Mouse (Mus musculus) embryonic facial prominence, embryonic 15.5 days (tissue): ENCODE measurements at regions not wholly inside any gene's neighbourhood (a gene's known extent, or its start where the extent isn't known, plus 50 kb on each side); places are given as distances from the start of the nearest gene placed in this dataset.

Experiments used
- ATAC-seq: fragments of 200-750 bp; cut with Nextera tagmentation; 2 replicates; pipeline ENCODE4 v1.8.0; 2017; ENCODE audit warnings: low read depth, moderate TSS enrichment; ENCODE audit not compliant: insufficient number of reproducible peaks, low FRiP score, low TSS enrichment
- H3K27ac ChIP-seq: fragments of 300-500 bp; sonication (generic); replicated peaks from 2 replicates; pipeline ENCODE4 v1.5.1; 2015; ENCODE audit warnings: mild to moderate bottlenecking, inconsistent platforms
- H3K27me3 ChIP-seq: fragments of 300-500 bp; sonication (generic); 2 replicates; pipeline ENCODE4 v1.6.1; 2015; ENCODE audit warnings: inconsistent platforms
- H3K36me3 ChIP-seq: fragments of 300-500 bp; sonication (generic); 2 replicates; pipeline ENCODE4 v1.6.1; 2015; ENCODE audit warnings: mild to moderate bottlenecking, inconsistent platforms
- H3K4me1 ChIP-seq: fragments of 300-500 bp; sonication (generic); 2 replicates; pipeline ENCODE4 v1.6.1; 2015; ENCODE audit warnings: inconsistent platforms
- H3K4me2 ChIP-seq: fragments of 300-500 bp; sonication (generic); replicated peaks from 2 replicates; pipeline ENCODE4 v1.6.1; 2015; ENCODE audit warnings: mild to moderate bottlenecking, inconsistent platforms
- H3K4me3 ChIP-seq: fragments of 300-500 bp; sonication (generic); replicated peaks from 2 replicates; pipeline ENCODE4 v1.5.1; 2015; ENCODE audit warnings: mild to moderate bottlenecking, inconsistent platforms
- H3K9ac ChIP-seq: fragments of 300-500 bp; sonication (generic); 2 replicates; pipeline ENCODE4 v1.6.1; 2015; ENCODE audit warnings: inconsistent platforms
- H3K9me3 ChIP-seq: fragments of 300-500 bp; sonication (generic); replicated peaks from 2 replicates; pipeline ENCODE4 v1.6.1; 2016; ENCODE audit warnings: inconsistent platforms
- WGBS: fragments of 180-500 bp; shearing (Covaris S2); methylation state at CpG from one replicate; pipeline ENCODE4 v1.1.7; 2015; 5-methylcytosine and 5-hydroxymethylcytosine counted together

DNA sequence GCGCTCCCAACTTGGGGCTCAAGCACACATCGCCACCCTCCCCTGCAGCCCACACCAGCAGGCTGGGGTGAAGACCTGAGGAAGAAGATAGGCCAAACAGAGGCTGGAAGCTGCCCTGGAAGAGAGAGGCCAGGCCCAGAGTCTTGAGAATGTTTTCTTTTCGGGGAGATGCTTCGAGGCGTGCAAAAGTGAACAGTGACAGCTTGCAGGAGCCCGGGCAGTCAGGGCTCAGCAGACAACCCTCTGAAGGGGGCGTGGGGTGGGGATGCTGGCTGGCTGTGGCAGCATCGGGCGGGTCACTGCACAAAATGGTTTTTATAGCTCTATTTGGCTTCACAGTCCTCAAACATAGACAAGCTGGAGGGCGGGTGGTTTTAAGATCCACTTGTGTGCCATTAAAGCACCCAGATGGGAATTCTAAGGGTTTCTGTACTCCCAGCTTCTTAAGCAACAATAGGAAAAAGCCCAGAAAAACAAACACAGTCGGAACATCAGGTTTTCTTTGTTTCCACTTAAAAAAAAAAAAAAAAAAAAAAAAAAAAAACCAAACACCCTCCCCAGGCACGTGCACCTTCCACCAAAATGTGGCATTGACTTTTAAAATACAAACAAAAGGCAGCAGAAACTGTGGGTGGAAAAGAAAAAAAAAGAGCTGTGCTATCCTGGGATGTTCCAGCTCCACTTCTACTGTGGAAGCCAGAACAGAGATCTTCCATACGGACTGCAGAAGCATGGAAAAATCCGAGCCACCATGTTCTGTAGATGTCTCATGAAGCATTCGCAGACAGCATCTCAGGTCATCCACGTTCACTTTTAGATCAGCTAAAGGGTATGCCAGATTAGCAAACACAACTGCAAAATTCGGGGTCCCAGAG is 123.5 kb downstream of the Ly86 start:
- Histone ChIP-seq H3K27ac (peak overlapping the region; percentile 63), H3K27me3 (no peaks in the 10 kb centered on the region), H3K36me3 (no peaks in the 10 kb centered on the region), H3K4me1 (peaks cover 24% of the 10 kb centered on the region), H3K9ac (no peak overlapping the region), H3K4me2 (no peak overlapping the region), H3K4me3 (no peak overlapping the region), H3K9me3 (no peaks in the 10 kb centered on the region)
- 47% methylated on average over 17 of the region's 17 CpGs for WGBS
- ATAC-seq: no peak

DNA sequence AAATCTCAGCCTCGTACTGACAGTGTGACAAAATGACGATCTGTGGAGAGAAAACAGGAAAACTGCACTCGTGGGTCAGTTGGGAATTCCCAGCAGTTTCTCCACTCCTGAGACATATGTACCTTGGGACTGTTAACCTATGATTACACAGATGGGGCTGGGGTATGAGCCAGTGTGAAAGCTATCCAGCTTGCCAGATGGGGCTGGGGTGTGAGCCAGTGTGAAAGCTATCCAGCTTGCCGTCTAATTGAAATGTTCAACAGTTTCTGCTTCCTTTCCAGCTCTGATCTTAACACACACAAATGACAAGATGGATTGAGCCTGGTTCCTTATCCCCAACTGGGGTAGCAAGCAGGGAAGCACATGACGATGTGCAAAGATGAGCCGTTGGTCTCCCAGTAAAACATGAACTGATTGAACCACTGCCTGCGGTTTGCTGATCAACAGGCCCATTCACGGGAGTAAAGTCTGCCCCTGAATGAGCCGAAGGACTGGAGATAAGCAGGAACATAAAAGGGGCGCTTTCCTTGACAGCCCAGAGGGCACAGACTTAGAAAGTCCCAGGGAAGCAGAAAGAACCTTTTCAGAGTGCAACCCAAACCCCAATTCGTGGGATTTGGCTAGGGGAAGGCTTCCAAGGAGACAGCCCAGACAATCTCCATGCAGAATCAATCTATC is 125.4 kb downstream of the Ly86 start:
- peaks cover 24% of the 10 kb centered on the region for H3K4me1 ChIP-seq
- H3K27ac ChIP-seq: no peak overlapping the region
- no peaks in the 10 kb centered on the region for H3K27me3 ChIP-seq
- no peak for ATAC-seq
- H3K4me3 ChIP-seq: no peak overlapping the region
- 42% methylated on average over 11 of the region's 11 CpGs for WGBS
- no peak overlapping the region for H3K4me2 ChIP-seq
- H3K9ac ChIP-seq: no peak overlapping the region
- no peaks in the 10 kb centered on the region for H3K36me3 ChIP-seq
- H3K9me3 ChIP-seq: no peaks in the 10 kb centered on the region

DNA sequence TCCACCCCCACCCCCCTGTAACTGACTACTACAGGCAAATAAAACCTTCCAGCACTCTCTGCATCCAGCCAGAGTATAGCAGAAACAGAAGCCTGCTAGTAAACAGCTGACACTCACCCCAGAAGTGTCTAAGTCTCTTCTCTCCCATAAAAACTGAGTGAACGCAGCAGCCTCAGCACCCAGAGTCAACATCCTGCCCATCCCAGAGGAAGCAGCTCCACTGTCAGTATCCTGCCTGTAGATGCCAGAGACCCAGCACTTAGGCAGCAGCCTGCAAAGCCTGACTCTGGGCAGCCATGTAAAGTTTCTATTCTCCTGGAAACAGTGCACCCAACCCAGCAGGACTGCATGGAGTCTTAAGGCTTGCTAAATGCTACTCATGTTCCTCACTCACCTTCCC is 128.4 kb downstream of the Ly86 start:
- peaks cover 30% of the 10 kb centered on the region for H3K4me1 ChIP-seq
- H3K4me3 ChIP-seq: no peak overlapping the region
- no peaks in the 10 kb centered on the region for H3K9me3 ChIP-seq
- H3K36me3 ChIP-seq: no peaks in the 10 kb centered on the region
- no peak for ATAC-seq
- no peak overlapping the region for H3K4me2 ChIP-seq
- 57% methylated on average over 1 of the region's 1 CpGs for WGBS
- H3K27ac ChIP-seq: no peak overlapping the region
- no peaks in the 10 kb centered on the region for H3K27me3 ChIP-seq
- no peak overlapping the region for H3K9ac ChIP-seq

DNA sequence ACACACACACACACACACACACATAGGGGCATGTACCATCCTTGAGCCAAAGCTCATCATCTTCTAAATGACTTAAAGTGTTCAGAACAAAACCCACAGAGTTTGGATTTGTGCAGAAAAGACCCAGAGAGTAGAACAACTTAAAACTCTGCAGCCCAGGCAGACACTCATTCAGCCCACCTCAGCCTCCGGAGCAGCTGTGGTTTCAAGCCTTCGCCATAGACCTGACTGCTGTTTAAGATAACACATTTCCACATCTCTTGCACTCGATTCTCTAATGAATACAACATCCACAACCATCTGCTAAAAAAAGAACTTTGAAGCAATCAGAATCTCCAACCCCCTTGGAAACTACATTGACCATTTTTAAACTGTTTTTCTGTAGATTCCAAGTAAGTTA is 130.8 kb downstream of the Ly86 start:
- H3K4me1 ChIP-seq: peaks cover 27% of the 10 kb centered on the region
- H3K27ac ChIP-seq: no peak overlapping the region
- no peaks in the 10 kb centered on the region for H3K36me3 ChIP-seq
- H3K4me3 ChIP-seq: no peak overlapping the region
- H3K27me3 ChIP-seq: no peaks in the 10 kb centered on the region
- no peaks in the 10 kb centered on the region for H3K9me3 ChIP-seq
- ATAC-seq: no peak
- H3K4me2 ChIP-seq: no peak overlapping the region
- H3K9ac ChIP-seq: no peak overlapping the region
- WGBS: 60% methylated on average over 3 of the region's 3 CpGs

DNA sequence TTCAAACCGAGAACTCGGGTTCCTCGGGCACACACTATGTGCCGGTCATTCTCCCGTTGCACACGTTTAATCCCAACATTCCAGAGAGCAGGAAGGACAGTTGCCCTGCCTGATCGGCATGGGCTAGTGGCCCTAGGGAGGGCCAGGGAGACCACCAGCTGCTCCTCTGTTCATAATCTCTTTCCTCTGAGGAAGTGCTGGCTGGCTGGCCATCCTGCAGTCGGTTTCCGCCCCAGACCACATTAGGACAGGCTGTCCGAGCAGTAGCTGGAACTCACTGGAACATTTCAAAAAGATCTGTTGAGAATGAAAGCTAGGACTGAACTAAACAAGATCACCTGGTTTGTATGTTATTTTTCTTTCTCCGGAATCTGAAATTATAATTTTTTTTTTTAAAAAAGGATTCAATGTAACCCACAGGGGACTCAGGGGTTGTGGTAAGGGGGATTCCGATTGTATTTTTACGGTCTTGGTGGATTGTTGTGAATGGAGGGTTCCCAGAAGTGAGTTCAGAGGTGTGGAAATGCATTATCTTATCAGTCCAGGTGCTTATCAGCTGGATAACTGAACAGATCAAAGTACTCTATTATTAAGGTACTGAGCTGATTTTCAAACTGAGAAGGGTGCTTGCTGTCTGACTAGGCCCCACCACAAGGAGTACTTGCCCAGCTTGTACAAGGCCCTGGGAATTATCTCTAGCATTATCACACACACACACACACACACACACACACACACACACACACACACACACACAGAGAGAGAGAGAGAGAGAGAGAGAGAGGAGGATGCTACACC is 131.4 kb downstream of the Ly86 start:
- Histone ChIP-seq H3K4me2 (no peak overlapping the region), H3K9ac (no peak overlapping the region)
- 54% methylated on average over 13 of the region's 13 CpGs for WGBS

DNA sequence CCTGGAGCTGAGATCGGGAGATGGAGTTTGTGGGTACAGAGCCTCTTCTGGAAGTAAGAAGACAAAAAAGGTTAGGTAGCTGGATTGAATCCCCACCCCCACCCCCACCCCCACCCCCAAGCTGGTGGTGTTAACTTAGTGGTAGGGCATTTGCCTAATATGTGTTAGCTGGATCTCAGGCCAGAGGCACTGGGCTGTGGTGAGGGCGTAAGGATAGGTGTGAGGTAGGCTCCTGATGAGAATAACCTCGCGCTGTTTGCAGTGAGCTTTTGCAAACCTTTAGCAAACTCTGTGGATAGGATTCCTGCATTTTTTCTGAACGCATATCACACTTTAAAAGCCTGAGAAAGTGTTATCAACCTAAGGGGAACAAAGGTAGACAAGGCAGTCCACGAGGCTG is 132.3 kb downstream of the Ly86 start:
- H3K36me3 ChIP-seq: no peaks in the 10 kb centered on the region
- H3K27ac ChIP-seq: peak overlapping the region; percentile 68
- H3K9ac ChIP-seq: no peak overlapping the region
- H3K4me3 ChIP-seq: peak overlapping the region; percentile 35
- H3K27me3 ChIP-seq: no peaks in the 10 kb centered on the region
- H3K4me1 ChIP-seq: peaks cover 26% of the 10 kb centered on the region
- 21% methylated on average over 6 of the region's 6 CpGs for WGBS
- no peaks in the 10 kb centered on the region for H3K9me3 ChIP-seq
- H3K4me2 ChIP-seq: peak overlapping the region; percentile 58
- ATAC-seq: no peak

More for the DNA sequence above, 131.4 kb downstream of the Ly86 start:
- Histone ChIP-seq H3K27ac (peak overlapping the region; percentile 22; the same call in 1 of the 2 replicates), H3K36me3 (no peaks in the 10 kb centered on the region), H3K27me3 (no peaks in the 10 kb centered on the region), H3K4me3 (no peak overlapping the region), H3K4me1 (peaks cover 26% of the 10 kb centered on the region), H3K9me3 (no peaks in the 10 kb centered on the region)
- no peak for ATAC-seq

DNA sequence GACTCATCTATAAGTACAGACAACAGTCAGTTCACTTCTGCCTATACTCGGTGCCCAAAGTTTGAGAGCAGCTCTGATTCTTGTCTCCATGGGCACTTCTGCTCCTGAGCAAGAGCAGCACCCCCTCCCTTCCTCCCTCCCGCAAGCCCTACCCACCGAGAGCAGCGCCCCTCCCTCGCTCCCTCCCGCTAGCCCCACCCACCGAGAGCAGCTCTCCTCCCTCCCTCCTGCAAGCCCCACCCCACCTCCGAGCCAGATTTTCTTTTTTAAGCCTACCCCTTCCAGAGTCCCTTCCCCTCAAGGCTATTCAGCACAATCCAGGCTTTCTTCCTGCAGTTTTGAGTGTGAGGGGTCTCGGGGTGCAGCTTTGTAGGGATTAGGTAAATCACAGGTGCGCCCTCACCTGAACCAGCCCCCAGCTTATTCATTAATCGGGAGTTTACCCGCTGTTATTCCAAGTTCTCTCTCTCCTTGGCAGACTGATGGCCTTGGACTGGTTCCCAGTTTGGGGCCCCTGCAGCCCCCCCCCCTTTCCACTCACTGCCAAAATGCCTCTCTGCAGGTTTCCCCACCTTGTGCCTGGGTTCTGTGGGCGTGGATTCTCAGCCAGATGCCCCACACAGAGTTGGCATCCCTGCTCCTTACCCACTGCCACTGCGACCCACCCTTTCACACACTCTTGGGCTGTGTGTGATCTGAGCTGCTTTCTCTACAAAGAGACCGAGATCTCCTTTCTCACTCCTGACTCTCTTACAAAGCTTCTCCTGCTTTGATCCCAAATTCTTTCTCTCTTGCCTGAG is 132.9 kb downstream of the Ly86 start:
- Histone ChIP-seq H3K4me2 (peak overlapping the region; percentile 58), H3K9me3 (no peaks in the 10 kb centered on the region), H3K4me3 (peak overlapping the region; percentile 35), H3K4me1 (peaks cover 28% of the 10 kb centered on the region), H3K27ac (peak overlapping the region; percentile 68), H3K36me3 (no peaks in the 10 kb centered on the region), H3K9ac (peak overlapping the region; percentile 18; the same call in 1 of the 2 replicates), H3K27me3 (no peaks in the 10 kb centered on the region)
- WGBS: 3% methylated on average over 11 of the region's 15 CpGs
- peak; percentile 88 for ATAC-seq

DNA sequence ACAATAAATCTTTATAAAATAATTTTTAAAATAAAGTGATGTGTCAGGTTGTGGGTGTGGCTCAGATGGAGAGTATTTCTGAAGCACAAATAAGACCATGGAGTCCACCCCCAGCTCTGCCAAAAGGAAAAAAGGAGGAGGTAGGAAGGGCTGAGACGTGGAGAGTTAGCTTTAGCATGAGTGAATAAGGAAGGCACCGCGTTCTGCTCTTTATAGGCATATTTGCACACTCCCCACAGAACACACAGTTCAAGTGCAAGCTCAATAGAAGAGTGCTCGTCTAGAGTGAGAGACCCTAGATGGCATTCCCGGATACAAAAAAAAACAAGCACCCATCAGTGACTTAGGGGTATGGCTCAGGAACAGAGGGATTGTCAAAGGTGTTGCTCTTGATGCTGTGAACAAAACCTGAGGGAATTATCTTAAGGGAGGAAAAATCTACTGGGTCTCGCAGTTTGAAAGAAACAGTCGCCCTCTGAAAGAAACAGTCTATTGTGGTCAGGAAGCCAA is 134.2 kb downstream of the Ly86 start:
- Histone ChIP-seq H3K36me3 (no peaks in the 10 kb centered on the region), H3K27ac (no peak overlapping the region), H3K4me3 (no peak overlapping the region), H3K9ac (no peak overlapping the region), H3K27me3 (no peaks in the 10 kb centered on the region), H3K4me2 (no peak overlapping the region), H3K4me1 (peaks cover 32% of the 10 kb centered on the region), H3K9me3 (no peaks in the 10 kb centered on the region)
- WGBS: 81% methylated on average over 7 of the region's 7 CpGs
- no peak for ATAC-seq

DNA sequence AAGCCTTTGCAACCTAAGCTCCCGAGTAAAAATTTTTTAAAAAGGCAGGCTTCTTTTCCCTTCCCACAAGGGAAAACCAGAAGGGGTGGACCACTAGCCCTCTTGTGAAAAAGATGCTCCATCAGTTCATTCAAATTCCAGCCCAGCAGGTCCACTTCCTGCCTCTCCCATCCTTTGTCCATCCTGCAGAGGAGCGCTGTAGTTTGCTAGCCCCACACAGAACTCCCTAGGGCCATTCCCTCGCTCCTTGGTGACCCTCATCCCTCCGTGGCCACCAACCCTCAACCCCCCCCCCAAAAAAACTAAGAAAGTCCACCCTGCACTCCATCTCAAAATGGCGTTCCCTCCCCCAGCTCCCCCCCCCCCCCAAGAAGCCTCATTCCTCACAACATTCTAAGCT is 136.5 kb downstream of the Ly86 start:
- ATAC-seq: no peak
- Histone ChIP-seq H3K4me2 (no peak overlapping the region), H3K4me1 (peaks cover 32% of the 10 kb centered on the region), H3K4me3 (no peak overlapping the region), H3K9ac (no peak overlapping the region), H3K9me3 (no peaks in the 10 kb centered on the region), H3K27ac (0 out of 2 replicates have a peak overlapping the region, but pooled peaks have one; percentile 22), H3K36me3 (no peaks in the 10 kb centered on the region), H3K27me3 (no peaks in the 10 kb centered on the region)
- 50% methylated on average over 5 of the region's 5 CpGs for WGBS

DNA sequence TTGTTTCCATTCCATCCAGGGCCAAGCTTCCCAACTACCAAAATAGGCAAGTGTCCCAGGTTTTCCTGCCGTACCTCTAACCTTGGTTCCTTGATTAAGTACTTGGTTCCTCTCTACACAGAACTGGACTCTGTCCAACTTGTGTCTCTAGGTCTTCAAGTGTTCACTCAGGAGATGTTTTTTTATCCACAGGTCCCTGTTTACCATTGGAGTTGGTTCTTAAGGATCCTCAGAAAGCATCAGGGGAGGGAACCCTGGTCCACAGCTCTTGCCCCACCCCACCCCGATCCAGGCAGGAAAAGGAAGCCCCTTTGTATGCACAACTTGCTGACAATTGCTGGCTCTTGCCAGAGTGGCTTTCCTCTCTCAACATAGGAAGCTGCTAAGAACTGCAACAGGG is 137.0 kb downstream of the Ly86 start:
- no peaks in the 10 kb centered on the region for H3K36me3 ChIP-seq
- H3K4me2 ChIP-seq: no peak overlapping the region
- WGBS: 36% methylated on average over 2 of the region's 2 CpGs
- H3K4me1 ChIP-seq: peaks cover 31% of the 10 kb centered on the region
- peak overlapping the region; percentile 87 for H3K27ac ChIP-seq
- H3K4me3 ChIP-seq: no peak overlapping the region
- H3K9ac ChIP-seq: no peak overlapping the region
- no peaks in the 10 kb centered on the region for H3K27me3 ChIP-seq
- no peaks in the 10 kb centered on the region for H3K9me3 ChIP-seq
- ATAC-seq: no peak
